Mouse (Mus musculus): ENCODE measurements around the gene Zfp94. TPM values are rescaled to one million over a fixed set of nuclear protein-coding genes. Genes with fewer than 3 reads are reported as not detected.
A peak's percentile ranks its signal among the peaks of the same experiment; 100 is the strongest.

The Zfp94 gene
- polyA plus RNA-seq, 1 experiment from 2014 or later, result 15.8 TPM

GRCm38 (mm10) chr7:24269667-24270287 is 46.7 kb downstream of the Zfp94 start:
- H3K4me3 ChIP-seq, result peak overlapping the region; percentile 56
- peaks cover 20% of the 10 kb centered on the region for H3K36me3 ChIP-seq
- peak overlapping the region; percentile 66 for H3K9ac ChIP-seq
- no peak overlapping the region for H3K27ac ChIP-seq
- WGBS, result 35% methylated on average over 7 of the region's 7 CpGs
- H3K4me2 ChIP-seq (replicated peaks), result peak overlapping the region; percentile 68
- H3K9me3 ChIP-seq, result no peaks in the 10 kb centered on the region
- no peaks in the 10 kb centered on the region for H3K27me3 ChIP-seq
- H3K4me1 ChIP-seq, result peaks cover 4% of the 10 kb centered on the region; the same call in 1 of the 2 replicates
- peak; percentile 38 for ATAC-seq (ENCODE audit: insufficient number of reproducible peaks, insufficient read depth, low FRiP score, low TSS enrichment)

DNA sequence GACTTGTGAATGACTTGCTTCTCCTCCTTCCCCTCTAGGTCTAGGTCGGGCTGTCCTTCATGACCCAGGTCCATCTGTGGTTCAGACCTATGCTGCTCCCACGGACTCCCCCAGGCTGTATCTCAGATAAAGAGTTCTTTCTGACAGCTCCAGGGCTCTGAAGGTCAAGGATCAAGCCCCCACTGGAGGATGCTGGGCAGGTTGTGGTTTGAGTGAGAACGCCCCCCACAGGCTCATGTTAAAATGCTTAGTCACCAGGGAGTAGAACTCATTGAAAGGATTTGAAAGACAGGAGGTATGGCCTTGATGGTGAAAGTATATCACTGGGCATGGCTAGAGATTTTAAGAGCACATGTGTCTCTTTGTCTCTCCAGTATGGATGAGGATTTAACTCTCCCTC is 47.2 kb downstream of the Zfp94 start:
- H3K36me3 ChIP-seq, result peaks cover 15% of the 10 kb centered on the region
- no peaks in the 10 kb centered on the region for H3K9me3 ChIP-seq
- no peaks in the 10 kb centered on the region for H3K27me3 ChIP-seq
- H3K9ac ChIP-seq, result no peak overlapping the region
- H3K4me2 ChIP-seq (replicated peaks), result peak overlapping the region; percentile 68; the same call in 1 of the 2 replicates
- H3K27ac ChIP-seq, result no peak overlapping the region
- ATAC-seq (ENCODE audit: insufficient number of reproducible peaks, insufficient read depth, low FRiP score, low TSS enrichment), result no peak
- H3K4me3 ChIP-seq, result peak overlapping the region; percentile 56; the same call in 1 of the 2 replicates
- peaks cover 4% of the 10 kb centered on the region; the same call in 1 of the 2 replicates for H3K4me1 ChIP-seq
- WGBS, result 71% methylated on average over 3 of the region's 3 CpGs

DNA sequence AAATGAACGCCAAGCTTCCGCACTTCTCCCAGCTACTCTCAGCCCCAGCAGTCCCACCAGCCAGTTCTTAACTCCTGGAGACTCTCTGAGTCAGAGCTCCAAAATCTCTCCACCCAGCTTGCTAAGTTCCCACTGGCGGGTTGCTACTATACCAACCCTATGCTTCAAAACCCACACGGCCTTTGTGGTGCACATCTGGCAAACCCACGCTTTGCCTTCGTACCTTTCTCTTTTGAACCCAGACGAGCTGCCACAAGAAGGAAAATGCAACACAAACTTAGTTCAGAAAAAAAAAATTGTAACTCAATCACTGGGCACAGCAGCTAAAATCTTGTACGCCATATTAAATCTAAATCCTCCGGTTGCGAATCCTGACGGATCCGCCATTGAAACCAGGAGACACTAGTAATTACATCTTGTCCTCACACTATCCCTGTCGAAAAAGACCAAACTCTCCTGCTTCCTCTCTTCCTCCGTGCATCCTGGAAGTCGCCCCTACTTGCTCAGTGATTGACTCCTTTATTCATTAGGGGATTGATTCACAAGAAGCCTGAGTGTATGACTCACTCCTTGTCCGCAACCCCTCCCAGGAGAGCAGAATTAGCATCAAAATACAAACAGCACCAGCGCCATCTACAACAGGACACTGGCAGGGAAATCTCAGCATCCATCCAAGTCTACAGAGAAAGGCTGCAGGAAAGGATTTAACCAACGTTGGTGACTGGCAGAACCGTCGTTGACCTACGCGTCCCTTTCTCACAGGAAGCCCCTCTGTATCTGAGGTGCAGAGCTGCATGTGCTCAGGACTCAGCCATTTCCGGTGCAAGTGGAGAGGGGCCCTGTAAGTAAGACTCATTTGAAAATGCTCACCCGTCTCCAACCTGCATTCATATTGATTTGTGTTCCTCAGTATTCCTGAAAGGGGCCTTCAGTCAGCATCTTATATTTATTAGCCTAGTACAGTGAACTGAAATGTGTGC is 48.0 kb downstream of the Zfp94 start:
- H3K27ac ChIP-seq, result no peak overlapping the region
- ATAC-seq (ENCODE audit: insufficient number of reproducible peaks, insufficient read depth, low FRiP score, low TSS enrichment), result no peak
- no peak overlapping the region for H3K9ac ChIP-seq
- H3K27me3 ChIP-seq, result no peaks in the 10 kb centered on the region
- H3K36me3 ChIP-seq, result peaks cover 7% of the 10 kb centered on the region; the same call in 1 of the 2 replicates
- H3K4me3 ChIP-seq, result no peak overlapping the region
- H3K9me3 ChIP-seq, result no peaks in the 10 kb centered on the region
- peaks cover 4% of the 10 kb centered on the region; the same call in 1 of the 2 replicates for H3K4me1 ChIP-seq
- no peak overlapping the region for H3K4me2 ChIP-seq (replicated peaks)
- WGBS, result 70% methylated on average over 24 of the region's 24 CpGs

- no peak for ATAC-seq (ENCODE audit: insufficient number of reproducible peaks, insufficient read depth, low FRiP score, low TSS enrichment)
- Histone ChIP-seq H3K9ac (no peak overlapping the region), H3K9me3 (no peaks in the 10 kb centered on the region), H3K36me3 (peaks cover 23% of the 10 kb centered on the region), H3K27me3 (no peaks in the 10 kb centered on the region), H3K4me3 (no peak overlapping the region), H3K4me2 (replicated peaks) (no peak overlapping the region), H3K27ac (no peak overlapping the region), H3K4me1 (peaks cover 5% of the 10 kb centered on the region; the same call in 1 of the 2 replicates)
- WGBS, result 89% methylated on average over 4 of the region's 4 CpGs
These were observed 56.5 kb downstream of the Zfp94 start for GRCm38 (mm10) chr7:24260000-24260312.

DNA sequence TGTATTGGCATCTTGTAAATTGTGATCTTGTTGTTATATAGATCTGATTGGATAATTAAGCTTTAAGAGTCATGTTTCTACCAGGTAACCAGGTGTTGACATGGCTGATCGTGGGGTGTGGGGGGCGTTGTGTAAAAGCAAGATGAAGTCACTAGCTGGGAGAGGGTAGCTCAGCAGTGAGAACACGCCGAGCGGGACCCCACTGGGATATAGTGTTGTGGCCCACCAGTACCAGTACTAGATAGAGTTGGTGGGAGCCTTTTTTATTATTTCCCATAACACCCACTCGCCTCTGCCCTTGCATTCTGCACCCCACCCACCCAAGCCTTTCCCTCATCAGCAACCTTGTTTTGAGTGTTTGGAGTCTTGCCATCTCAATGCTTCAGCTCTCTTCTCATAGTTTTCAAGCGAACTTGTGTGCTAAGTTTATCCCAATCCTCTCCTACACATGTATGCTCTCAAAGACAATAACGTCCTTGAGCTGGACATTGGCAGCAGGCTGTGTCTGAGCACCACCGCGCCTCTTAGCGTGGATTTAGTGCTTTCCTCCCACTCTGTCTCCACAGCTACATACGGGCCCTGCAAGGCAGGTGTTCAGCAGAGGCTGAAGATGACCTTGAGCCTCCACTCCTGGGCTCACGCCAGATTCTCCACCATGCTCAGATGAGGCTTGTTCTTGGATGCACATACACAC is 57.0 kb downstream of the Zfp94 start:
- no peak for ATAC-seq (ENCODE audit: insufficient number of reproducible peaks, insufficient read depth, low FRiP score, low TSS enrichment)
- Histone ChIP-seq H3K27me3 (no peaks in the 10 kb centered on the region), H3K36me3 (peaks cover 23% of the 10 kb centered on the region), H3K9me3 (no peaks in the 10 kb centered on the region), H3K4me1 (peaks cover 5% of the 10 kb centered on the region; the same call in 1 of the 2 replicates), H3K4me2 (replicated peaks) (no peak overlapping the region), H3K9ac (no peak overlapping the region), H3K4me3 (no peak overlapping the region), H3K27ac (no peak overlapping the region)
- 90% methylated on average over 13 of the region's 13 CpGs for WGBS

DNA sequence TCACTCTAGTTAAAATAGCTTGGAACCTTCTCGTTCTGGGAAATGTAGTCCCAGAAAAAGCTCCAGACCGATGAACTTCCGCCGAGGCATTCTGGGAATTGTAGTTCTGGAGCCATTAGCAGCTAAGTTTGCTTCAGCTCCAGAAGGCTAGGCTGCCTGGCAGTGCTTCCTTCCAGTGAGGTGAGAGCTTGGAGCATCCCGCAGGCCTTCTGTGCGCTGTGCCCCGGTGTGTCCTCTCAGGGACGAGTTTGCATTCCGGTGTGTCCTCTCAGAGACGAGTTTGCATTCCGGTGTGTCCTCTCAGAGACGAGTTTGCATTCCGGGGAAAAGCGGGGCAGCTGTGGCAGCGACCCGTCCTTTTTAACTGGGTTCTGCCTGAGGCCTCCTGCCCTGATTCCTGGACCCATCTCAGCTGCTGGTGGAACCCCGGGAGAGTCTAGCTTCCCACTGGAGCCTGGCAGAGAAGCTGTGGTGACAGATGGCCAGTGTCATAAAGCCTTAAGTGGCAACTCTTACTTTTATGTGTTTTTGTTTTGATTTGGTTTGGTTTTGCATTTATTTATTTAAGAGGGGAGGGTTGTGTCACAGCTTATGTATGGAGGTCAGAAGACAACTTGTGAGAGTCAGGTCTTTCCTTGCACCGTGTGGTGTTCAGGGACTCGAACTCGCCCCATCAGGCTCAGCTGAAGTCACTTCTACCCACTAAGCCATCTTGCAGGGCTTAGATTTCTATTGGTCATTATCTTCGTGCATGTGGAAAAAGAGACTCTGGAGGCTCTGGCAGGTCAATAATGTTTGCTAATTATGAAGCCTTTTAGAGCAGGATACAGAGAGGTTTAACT is 61.6 kb downstream of the Zfp94 start, which contains the start of gene Zfp108:
TSS of gene Zfp108 (plus strand) at position 162 of the 842 bp plus-strand sequence.
- Histone ChIP-seq H3K9me3 (no peaks in the 10 kb centered on the region), H3K4me2 (replicated peaks) (peak within 1 kb of the TSS; percentile 76), H3K27me3 (no peaks in the 10 kb centered on the region), H3K4me1 (peaks cover 5% of the 10 kb centered on the region; the same call in 1 of the 2 replicates), H3K9ac (peak within 1 kb of the TSS; percentile 64), H3K27ac (peak within 1 kb of the TSS; percentile 52; the same call in 1 of the 2 replicates), H3K4me3 (peak within 1 kb of the TSS; percentile 55), H3K36me3 (peaks cover 3% of the 10 kb centered on the region; the same call in 1 of the 2 replicates)
- peak; percentile 84 for ATAC-seq (ENCODE audit: insufficient number of reproducible peaks, insufficient read depth, low FRiP score, low TSS enrichment)
- 18% methylated on average over 21 of the region's 21 CpGs for WGBS

DNA sequence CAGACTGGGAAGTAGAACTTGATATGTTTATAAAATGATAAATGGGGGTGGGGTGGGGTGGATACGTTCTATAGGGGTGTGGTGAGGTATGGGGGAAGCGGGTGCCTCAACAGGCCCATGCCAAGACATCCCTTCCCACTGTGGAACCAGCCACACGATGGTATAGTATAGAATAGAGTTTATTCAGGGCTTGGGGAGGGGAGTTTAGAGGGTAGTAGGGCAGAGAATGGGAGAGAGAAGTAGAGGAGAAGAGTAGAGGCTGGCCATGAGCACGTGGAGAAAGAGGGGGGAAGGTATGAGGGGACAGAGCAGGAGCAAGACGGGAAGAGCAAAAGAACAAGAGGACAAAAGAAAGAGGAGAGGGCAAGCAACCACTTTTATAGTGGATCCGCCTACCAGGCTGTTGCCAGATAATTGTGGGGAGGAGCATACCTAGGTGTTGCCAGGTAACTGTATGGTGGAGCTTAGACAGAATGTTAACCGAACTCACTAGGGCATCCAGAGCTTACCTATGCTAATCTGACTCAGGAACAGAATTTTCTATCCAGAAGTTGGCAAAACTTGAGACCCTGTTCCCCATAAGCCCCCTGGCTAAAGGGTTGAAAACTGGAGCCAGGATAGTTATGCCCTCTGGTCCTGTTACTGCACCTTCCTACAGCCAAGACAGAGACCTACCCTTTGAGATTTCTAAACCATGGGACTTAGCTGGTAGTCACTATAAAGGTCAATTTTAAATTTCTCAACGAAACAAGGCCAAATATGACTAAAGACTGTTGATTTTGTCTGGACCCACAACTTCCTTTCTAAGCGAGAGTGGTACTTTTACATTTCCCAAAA is 62.5 kb downstream of the Zfp94 start:
- Histone ChIP-seq H3K4me2 (replicated peaks) (peak overlapping the region; percentile 76), H3K9me3 (no peaks in the 10 kb centered on the region), H3K9ac (no peak overlapping the region), H3K4me1 (peaks cover 5% of the 10 kb centered on the region; the same call in 1 of the 2 replicates), H3K27ac (no peak overlapping the region), H3K27me3 (no peaks in the 10 kb centered on the region), H3K4me3 (peak overlapping the region; percentile 55; the same call in 1 of the 2 replicates), H3K36me3 (no peaks in the 10 kb centered on the region)
- ATAC-seq (ENCODE audit: insufficient number of reproducible peaks, insufficient read depth, low FRiP score, low TSS enrichment), result no peak; the same call in 1 of the 2 replicates
- WGBS, result 58% methylated on average over 9 of the region's 9 CpGs

Small RNAs within 50 kb of the gene (microRNA-seq; reads per million reads assigned to microRNA genes)
- gene Gm27592, result not detected

Other genes starting within 250 kb of the Zfp94 start
- gene Zfp180, start 234.7 kb downstream of the Zfp94 start, polyA plus RNA-seq (2016; fragmentation: Nextera tagmentation; extraction: Ambion mirVana), result 27.4 and 27.7 TPM in 2 replicates
- 9.1 and 9.8 TPM in 2 replicates for gene Zfp112, start 204.4 kb downstream of the Zfp94 start, polyA plus RNA-seq (2016; fragmentation: Nextera tagmentation; extraction: Ambion mirVana)
- gene Zfp235, start 182.5 kb downstream of the Zfp94 start, polyA plus RNA-seq (2016; fragmentation: Nextera tagmentation; extraction: Ambion mirVana), result 18.3 and 18.4 TPM in 2 replicates
- gene Zfp114, start 141.6 kb downstream of the Zfp94 start, polyA plus RNA-seq (2016; fragmentation: Nextera tagmentation; extraction: Ambion mirVana), result 7.5 and 7.6 TPM in 2 replicates
- 10.1 and 11.3 TPM in 2 replicates for gene Zfp111, start 105.2 kb downstream of the Zfp94 start, polyA plus RNA-seq (2016; fragmentation: Nextera tagmentation; extraction: Ambion mirVana)
- gene Zfp109, start 79.1 kb downstream of the Zfp94 start, polyA plus RNA-seq (2016; fragmentation: Nextera tagmentation; extraction: Ambion mirVana), result 5.9 and 6.6 TPM in 2 replicates
- gene Zfp108, start 61.9 kb downstream of the Zfp94 start, polyA plus RNA-seq (2016; fragmentation: Nextera tagmentation; extraction: Ambion mirVana), result 5.3 and 5.6 TPM in 2 replicates
- 10.0 and 12.0 TPM in 2 replicates for gene Zfp93, start 46.2 kb downstream of the Zfp94 start, polyA plus RNA-seq (2016; fragmentation: Nextera tagmentation; extraction: Ambion mirVana)
- 57.7 and 63.1 TPM in 2 replicates for gene Zfp61, start 15.4 kb downstream of the Zfp94 start, polyA plus RNA-seq (2016; fragmentation: Nextera tagmentation; extraction: Ambion mirVana)
- 0.26 TPM in 1 of 2 replicates, not detected in the other for gene Tescl, start 17.3 kb upstream of the Zfp94 start, polyA plus RNA-seq (2016; fragmentation: Nextera tagmentation; extraction: Ambion mirVana)
- gene Lypd5, start 32.5 kb upstream of the Zfp94 start, polyA plus RNA-seq (2016; fragmentation: Nextera tagmentation; extraction: Ambion mirVana), result not detected in 2 replicates
- 2.0 and 2.7 TPM in 2 replicates for gene Kcnn4, start 53.6 kb upstream of the Zfp94 start, polyA plus RNA-seq (2016; fragmentation: Nextera tagmentation; extraction: Ambion mirVana)
- 23.6 and 26.0 TPM in 2 replicates for gene Smg9, start 83.0 kb upstream of the Zfp94 start, polyA plus RNA-seq (2016; fragmentation: Nextera tagmentation; extraction: Ambion mirVana)
- gene Irgc1, start 135.6 kb upstream of the Zfp94 start, polyA plus RNA-seq (2016; fragmentation: Nextera tagmentation; extraction: Ambion mirVana), result not detected in 2 replicates
- 1.5 and 2.0 TPM in 2 replicates for gene Plaur, start 145.8 kb upstream of the Zfp94 start, polyA plus RNA-seq (2016; fragmentation: Nextera tagmentation; extraction: Ambion mirVana)
- 7.6 and 10.7 TPM in 2 replicates for gene Cadm4, start 165.4 kb upstream of the Zfp94 start, polyA plus RNA-seq (2016; fragmentation: Nextera tagmentation; extraction: Ambion mirVana)
- 100 and 113 TPM in 2 replicates for gene Zfp428, start 190.3 kb upstream of the Zfp94 start, polyA plus RNA-seq (2016; fragmentation: Nextera tagmentation; extraction: Ambion mirVana)
- 1.3 and 1.4 TPM in 2 replicates for gene AC161166.1, start 195.8 kb upstream of the Zfp94 start, polyA plus RNA-seq (2016; fragmentation: Nextera tagmentation; extraction: Ambion mirVana)
- gene Irgq, start 214.0 kb upstream of the Zfp94 start, polyA plus RNA-seq (2016; fragmentation: Nextera tagmentation; extraction: Ambion mirVana), result 17.6 and 18.0 TPM in 2 replicates
- gene Pinlyp, start 229.5 kb upstream of the Zfp94 start, polyA plus RNA-seq (2016; fragmentation: Nextera tagmentation; extraction: Ambion mirVana), result not detected in 2 replicates
- 117 and 124 TPM in 2 replicates for gene Xrcc1, start 229.6 kb upstream of the Zfp94 start, polyA plus RNA-seq (2016; fragmentation: Nextera tagmentation; extraction: Ambion mirVana)